Mouse (Mus musculus): ENCODE measurements around the gene Ccl8.

Gene Ccl8

GRCm38 (mm10) chr11:82114885-82115284, at the start of gene Ccl8:
Gene Ccl8, plus strand, starts transcription at chr11:82115185.
- H3K36me3 ChIP-seq (ENCODE audit: insufficient read depth, low read length), result no peaks in the 10 kb centered on the region
- H3K27me3 ChIP-seq (ENCODE audit: insufficient read depth, low read length), result no peaks in the 10 kb centered on the region
- no peak within 1 kb of the TSS for H3K4me3 ChIP-seq (replicated peaks; ENCODE audit: low read length)
- TF ChIP-seq NANOG (IDR thresholded peaks at IDR 0.05; ENCODE audit: borderline replicate concordance, low read length) (no peak), POU5F1 (IDR thresholded peaks at IDR 0.05; ENCODE audit: borderline replicate concordance, low read length) (no peak), CTCF (conservative IDR thresholded peaks at IDR 0.05; ENCODE audit: low read length) (no peak)
- H3K9me3 ChIP-seq (ENCODE audit: low read length), result no peaks in the 10 kb centered on the region
- H3K4me1 ChIP-seq (replicated peaks; ENCODE audit: low read depth, low read length), result no peaks in the 10 kb centered on the region

- Histone ChIP-seq H3K36me3 (ENCODE audit: insufficient read depth, low read length) (no peaks in the 10 kb centered on the region), H3K4me3 (replicated peaks; ENCODE audit: low read length) (no peak overlapping the region), H3K9me3 (ENCODE audit: low read length) (no peaks in the 10 kb centered on the region), H3K4me1 (replicated peaks; ENCODE audit: low read depth, low read length) (no peaks in the 10 kb centered on the region), H3K27me3 (ENCODE audit: insufficient read depth, low read length) (no peaks in the 10 kb centered on the region)
- TF ChIP-seq CTCF (conservative IDR thresholded peaks at IDR 0.05; ENCODE audit: low read length) (no peak), POU5F1 (IDR thresholded peaks at IDR 0.05; ENCODE audit: borderline replicate concordance, low read length) (no peak), NANOG (IDR thresholded peaks at IDR 0.05; ENCODE audit: borderline replicate concordance, low read length) (no peak)
These were observed 47.9 kb upstream of the Ccl8 start for GRCm38 (mm10) chr11:82066953-82067571.

- Histone ChIP-seq H3K9me3 (ENCODE audit: low read length) (peaks cover 12% of the 10 kb centered on the region), H3K36me3 (ENCODE audit: insufficient read depth, low read length) (no peaks in the 10 kb centered on the region), H3K4me1 (replicated peaks; ENCODE audit: low read depth, low read length) (no peaks in the 10 kb centered on the region), H3K27me3 (ENCODE audit: insufficient read depth, low read length) (no peaks in the 10 kb centered on the region), H3K4me3 (replicated peaks; ENCODE audit: low read length) (no peak overlapping the region)
- TF ChIP-seq CTCF (conservative IDR thresholded peaks at IDR 0.05; ENCODE audit: low read length) (no peak), NANOG (IDR thresholded peaks at IDR 0.05; ENCODE audit: borderline replicate concordance, low read length) (no peak), POU5F1 (IDR thresholded peaks at IDR 0.05; ENCODE audit: borderline replicate concordance, low read length) (no peak)
These were observed 43.9 kb upstream of the Ccl8 start for GRCm38 (mm10) chr11:82071076-82071475.

- no peaks in the 10 kb centered on the region for H3K36me3 ChIP-seq (ENCODE audit: insufficient read depth, low read length)
- no peaks in the 10 kb centered on the region for H3K27me3 ChIP-seq (ENCODE audit: insufficient read depth, low read length)
- no peak overlapping the region for H3K4me3 ChIP-seq (replicated peaks; ENCODE audit: low read length)
- no peaks in the 10 kb centered on the region for H3K4me1 ChIP-seq (replicated peaks; ENCODE audit: low read depth, low read length)
- TF ChIP-seq CTCF (conservative IDR thresholded peaks at IDR 0.05; ENCODE audit: low read length) (no peak), POU5F1 (IDR thresholded peaks at IDR 0.05; ENCODE audit: borderline replicate concordance, low read length) (no peak), NANOG (IDR thresholded peaks at IDR 0.05; ENCODE audit: borderline replicate concordance, low read length) (no peak)
- H3K9me3 ChIP-seq (ENCODE audit: low read length), result peaks cover 13% of the 10 kb centered on the region
These were observed 42.6 kb upstream of the Ccl8 start for GRCm38 (mm10) chr11:82072374-82072773.

GRCm38 (mm10) chr11:82072984-82073383, 42.0 kb upstream of the Ccl8 start:
- Histone ChIP-seq H3K36me3 (ENCODE audit: insufficient read depth, low read length) (no peaks in the 10 kb centered on the region), H3K4me3 (replicated peaks; ENCODE audit: low read length) (no peak overlapping the region), H3K27me3 (ENCODE audit: insufficient read depth, low read length) (no peaks in the 10 kb centered on the region), H3K9me3 (ENCODE audit: low read length) (peaks cover 13% of the 10 kb centered on the region), H3K4me1 (replicated peaks; ENCODE audit: low read depth, low read length) (no peaks in the 10 kb centered on the region)
- no peak for TF ChIP-seq NANOG (IDR thresholded peaks at IDR 0.05; ENCODE audit: borderline replicate concordance, low read length)
- TF ChIP-seq CTCF (conservative IDR thresholded peaks at IDR 0.05; ENCODE audit: low read length), result no peak
- no peak for TF ChIP-seq POU5F1 (IDR thresholded peaks at IDR 0.05; ENCODE audit: borderline replicate concordance, low read length)

- TF ChIP-seq CTCF (conservative IDR thresholded peaks at IDR 0.05; ENCODE audit: low read length) (no peak), POU5F1 (IDR thresholded peaks at IDR 0.05; ENCODE audit: borderline replicate concordance, low read length) (no peak), NANOG (IDR thresholded peaks at IDR 0.05; ENCODE audit: borderline replicate concordance, low read length) (no peak)
- H3K36me3 ChIP-seq (ENCODE audit: insufficient read depth, low read length), result no peaks in the 10 kb centered on the region
- no peaks in the 10 kb centered on the region for H3K27me3 ChIP-seq (ENCODE audit: insufficient read depth, low read length)
- H3K4me1 ChIP-seq (replicated peaks; ENCODE audit: low read depth, low read length), result no peaks in the 10 kb centered on the region
- no peak overlapping the region for H3K4me3 ChIP-seq (replicated peaks; ENCODE audit: low read length)
- H3K9me3 ChIP-seq (ENCODE audit: low read length), result peaks cover 13% of the 10 kb centered on the region
These were observed 41.3 kb upstream of the Ccl8 start for GRCm38 (mm10) chr11:82073686-82074085.

GRCm38 (mm10) chr11:82077031-82077430, 38.0 kb upstream of the Ccl8 start:
- peaks cover 13% of the 10 kb centered on the region for H3K9me3 ChIP-seq (ENCODE audit: low read length)
- no peaks in the 10 kb centered on the region for H3K36me3 ChIP-seq (ENCODE audit: insufficient read depth, low read length)
- H3K27me3 ChIP-seq (ENCODE audit: insufficient read depth, low read length), result no peaks in the 10 kb centered on the region
- TF ChIP-seq CTCF (conservative IDR thresholded peaks at IDR 0.05; ENCODE audit: low read length) (no peak), POU5F1 (IDR thresholded peaks at IDR 0.05; ENCODE audit: borderline replicate concordance, low read length) (no peak), NANOG (IDR thresholded peaks at IDR 0.05; ENCODE audit: borderline replicate concordance, low read length) (no peak)
- H3K4me1 ChIP-seq (replicated peaks; ENCODE audit: low read depth, low read length), result no peaks in the 10 kb centered on the region
- H3K4me3 ChIP-seq (replicated peaks; ENCODE audit: low read length), result no peak overlapping the region

GRCm38 (mm10) chr11:82078136-82078730, 36.8 kb upstream of the Ccl8 start:
- TF ChIP-seq NANOG (IDR thresholded peaks at IDR 0.05; ENCODE audit: borderline replicate concordance, low read length), result no peak
- TF ChIP-seq CTCF (conservative IDR thresholded peaks at IDR 0.05; ENCODE audit: low read length), result no peak
- TF ChIP-seq POU5F1 (IDR thresholded peaks at IDR 0.05; ENCODE audit: borderline replicate concordance, low read length), result no peak
- peaks cover 13% of the 10 kb centered on the region for H3K9me3 ChIP-seq (ENCODE audit: low read length)
- no peak overlapping the region for H3K4me3 ChIP-seq (replicated peaks; ENCODE audit: low read length)
- no peaks in the 10 kb centered on the region for H3K27me3 ChIP-seq (ENCODE audit: insufficient read depth, low read length)
- no peaks in the 10 kb centered on the region for H3K4me1 ChIP-seq (replicated peaks; ENCODE audit: low read depth, low read length)
- H3K36me3 ChIP-seq (ENCODE audit: insufficient read depth, low read length), result no peaks in the 10 kb centered on the region
